Mouse (Mus musculus) ES-E14 (cell line): ENCODE measurements around the gene 9130230L23Rik.

Experiments
- CHD2 ChIP-seq: IDR thresholded peaks from 2 replicates; pipeline ENCODE4 v1.6.1; 2014; ENCODE audit warnings: mild to moderate bottlenecking, low read depth, low read length, inconsistent platforms
- HCFC1 ChIP-seq: IDR thresholded peaks from 2 replicates; pipeline ENCODE4 v1.6.1; 2012; ENCODE audit warnings: low read length, inconsistent platforms, borderline replicate concordance; ENCODE audit not compliant: insufficient read depth
- ZNF384 ChIP-seq: IDR thresholded peaks from 2 replicates; pipeline ENCODE4 v1.6.1; 2012; ENCODE audit warnings: low read depth, low read length, inconsistent platforms

- TF ChIP-seq ZNF384 (no peak), HCFC1 (no peak), CHD2 (no peak)
These were observed 73.9 kb downstream of the 9130230L23Rik start for GRCm38 (mm10) chr5:65930171-65930570.
